Mouse (Mus musculus) regulatory T cell (primary cell): ENCODE results near the gene Med31.

Source experiments
- in situ Hi-C: fragments of 300-600 bp; cut with MboI, MseI; formaldehyde crosslinking; loops from one replicate; pipeline ENCODE4 v1.15.1; 2025; ENCODE audit warnings: high pct_unique_total_duplicates

Gene Med31

DNA sequence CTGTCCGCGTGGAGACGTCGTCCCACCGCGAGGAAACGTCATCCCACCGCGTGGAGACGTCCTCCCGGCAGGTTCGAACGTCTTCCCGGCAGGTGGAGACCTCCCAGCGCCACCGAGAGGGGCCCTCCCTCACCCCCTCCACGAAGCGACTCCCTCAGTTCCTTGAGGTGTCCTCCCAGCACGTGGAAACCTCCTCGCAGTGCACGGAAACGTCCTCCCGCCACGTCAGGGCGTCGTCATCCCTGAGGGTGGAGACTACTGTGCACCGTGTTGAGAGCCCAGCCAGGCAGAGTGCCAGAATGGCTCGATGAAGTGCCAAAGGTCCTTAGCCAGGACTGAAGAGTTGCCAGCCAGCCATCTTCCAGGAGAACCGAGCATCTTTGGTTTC is at the start of gene Med31:
TSS of gene Med31 (minus strand) at position 183 of the 388 bp plus-strand sequence.
- in situ Hi-C loops: loop anchor here (5.0 kb wide), 1 partner anchor 222 kb away; the partner anchor contains the start of gene Ggt6

DNA sequence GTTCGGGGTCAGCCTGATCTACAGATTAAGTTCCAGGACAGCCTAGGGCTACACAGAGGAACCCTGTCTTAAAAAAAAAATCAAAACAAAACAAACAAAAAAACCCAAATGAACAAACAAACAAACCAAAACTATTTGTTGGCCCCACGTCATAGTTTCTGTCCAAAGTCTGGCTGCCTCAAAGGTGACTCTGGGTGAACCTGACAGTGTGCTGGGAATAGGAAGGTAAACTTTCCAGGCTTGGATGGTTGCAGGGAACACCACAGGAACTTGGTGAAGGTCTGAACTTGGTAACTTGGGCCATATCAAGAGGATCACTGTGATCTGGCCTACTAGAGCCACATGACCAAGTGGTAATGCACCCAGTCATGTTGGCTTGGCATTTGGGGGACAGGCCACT is 41.0 kb upstream of the Med31 start:
- in situ Hi-C loops: no loop called here

DNA sequence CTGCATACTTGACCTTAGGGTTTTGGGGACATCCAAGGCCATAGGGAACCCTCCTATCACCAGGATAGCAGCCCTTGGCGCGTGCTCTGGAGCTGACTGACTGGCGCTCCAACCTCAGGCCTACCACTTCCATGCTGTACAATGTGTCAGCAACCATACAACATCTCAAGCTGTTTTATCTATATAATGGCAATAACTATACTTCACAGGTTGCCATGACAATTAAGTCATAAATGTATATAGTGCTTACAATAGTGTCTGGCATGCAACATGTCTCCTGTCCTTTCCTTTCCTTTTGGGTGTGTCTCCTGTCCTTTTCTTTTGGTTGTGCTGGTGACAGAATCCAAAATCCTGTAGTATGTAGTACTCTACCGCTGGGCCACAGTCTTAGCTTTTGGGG is 40.2 kb upstream of the Med31 start:
- in situ Hi-C loops: no loop called here

DNA sequence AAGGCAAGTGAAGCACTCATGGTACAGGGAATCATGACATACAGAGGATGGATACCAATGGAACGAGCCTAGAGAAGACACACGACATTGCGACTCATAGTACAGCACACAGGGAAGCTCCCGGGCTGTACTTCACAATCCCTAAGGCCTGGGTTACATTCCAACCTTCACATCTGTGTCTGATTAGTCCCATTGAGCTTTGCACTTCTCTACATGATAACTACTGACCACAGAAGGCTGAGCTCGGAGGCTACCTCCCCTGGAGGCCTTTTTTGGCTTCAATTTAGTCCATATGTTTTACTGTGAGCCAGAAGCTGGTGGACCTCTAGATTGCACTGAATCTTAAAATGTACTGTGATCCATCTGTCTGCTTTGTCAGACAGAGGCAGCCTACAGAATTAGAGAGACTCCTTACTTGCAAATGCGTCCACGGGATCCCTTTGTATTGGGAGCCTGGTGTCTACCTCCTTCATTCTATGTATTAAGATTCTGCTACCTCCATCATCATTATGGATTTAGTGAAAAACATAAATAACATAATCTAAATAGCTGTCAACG is 29.9 kb upstream of the Med31 start:
- in situ Hi-C loops: loop anchor here (5.0 kb wide), 1 partner anchor 102 kb away; no protein-coding TSS in a partner anchor

DNA sequence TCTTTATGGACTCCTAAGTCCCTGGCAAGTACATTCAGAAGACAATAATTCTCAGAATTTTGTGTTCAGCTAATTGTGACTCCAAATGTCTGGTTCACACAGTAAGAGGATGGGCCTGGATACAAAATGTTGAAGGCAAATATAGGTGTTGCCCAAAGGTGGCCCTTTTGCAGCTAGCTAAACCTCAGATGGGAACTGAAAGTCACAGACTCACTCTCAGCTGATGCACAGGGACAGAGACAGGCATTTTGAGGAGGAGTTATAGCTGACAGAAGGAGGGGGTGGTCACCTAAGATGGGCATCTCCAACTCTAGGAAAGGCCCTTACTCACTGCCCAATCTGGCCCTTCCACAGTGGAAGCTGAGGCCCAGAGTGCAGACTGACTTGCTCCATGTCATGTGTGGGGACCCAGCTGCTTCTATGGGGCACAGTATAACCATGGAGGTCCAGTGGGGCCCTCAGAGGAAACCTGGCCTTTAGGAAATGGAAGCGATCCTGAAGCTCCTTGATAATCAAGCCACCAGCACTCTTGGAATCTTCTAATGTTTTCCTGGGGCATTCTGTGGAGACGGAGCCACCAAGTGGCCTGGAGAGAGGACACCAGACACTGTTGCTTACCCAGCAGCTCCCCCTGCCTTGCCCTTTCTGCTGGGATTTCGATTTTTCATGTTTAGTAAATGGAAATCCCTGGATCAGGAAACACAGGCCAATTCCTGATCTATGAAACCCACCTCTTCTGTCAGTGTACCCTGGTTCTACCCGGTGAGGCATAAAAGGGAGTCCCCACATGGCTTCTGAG is 24.9 kb upstream of the Med31 start:
- in situ Hi-C loops: no loop called here

DNA sequence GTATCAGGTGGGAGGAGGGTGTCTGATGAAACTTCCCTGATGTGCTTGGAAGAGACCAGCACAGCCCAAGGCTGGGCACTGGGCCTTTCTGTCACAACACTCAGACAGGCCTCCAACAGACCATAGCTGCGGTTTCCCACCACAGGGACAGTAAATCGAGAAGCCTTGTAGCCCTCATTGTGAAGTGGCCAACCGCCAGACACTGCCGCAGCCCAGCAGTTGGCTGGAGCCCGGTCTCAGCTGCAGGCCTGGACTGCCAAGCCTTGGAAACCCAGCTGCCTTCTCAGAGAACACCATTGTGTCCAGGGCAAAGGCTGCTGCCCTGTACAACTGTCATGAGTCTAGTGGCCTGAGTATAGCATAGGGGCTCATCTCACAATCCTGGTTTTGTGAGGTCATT is 18.6 kb upstream of the Med31 start:
- in situ Hi-C loops: no loop called here

DNA sequence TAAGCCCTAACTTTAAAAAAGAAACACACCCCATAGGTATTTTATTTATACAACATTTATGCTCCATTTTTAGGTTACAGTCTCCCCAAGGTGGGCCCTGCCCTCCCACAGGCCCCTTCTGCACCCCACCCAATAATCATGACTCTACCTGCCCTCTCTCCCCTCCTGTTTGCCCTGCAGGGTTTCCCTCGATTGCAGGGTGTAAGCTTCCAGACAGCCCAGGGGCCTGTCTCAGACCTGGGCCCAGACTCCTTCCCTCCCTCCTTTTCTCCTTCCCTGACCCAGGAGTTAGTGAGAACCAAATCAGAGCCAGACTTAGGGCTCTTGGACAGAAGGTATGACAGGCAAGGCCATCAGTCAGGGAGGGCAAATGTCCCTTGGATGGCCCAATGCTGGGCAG is 17.6 kb upstream of the Med31 start:
- in situ Hi-C loops: no loop called here

DNA sequence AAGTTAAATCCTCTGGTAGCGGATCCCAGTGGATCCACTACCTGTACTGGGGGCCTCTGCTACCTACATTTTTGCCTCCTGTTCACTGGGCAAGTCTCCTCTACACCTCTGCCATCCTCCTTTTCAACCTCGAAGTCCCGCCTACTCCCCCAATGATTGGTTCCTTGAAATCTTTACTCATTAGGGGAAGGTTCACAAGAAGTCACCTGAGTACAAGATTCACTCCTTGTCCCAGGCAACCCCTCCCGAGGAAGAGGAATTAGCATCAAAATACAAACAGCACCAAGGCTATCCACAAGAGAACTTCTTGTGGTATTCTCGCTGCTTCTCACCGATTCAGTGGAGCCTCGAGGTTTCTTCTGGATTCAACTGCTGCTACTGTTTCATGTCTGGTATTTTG is 16.7 kb upstream of the Med31 start:
- in situ Hi-C loops: no loop called here

DNA sequence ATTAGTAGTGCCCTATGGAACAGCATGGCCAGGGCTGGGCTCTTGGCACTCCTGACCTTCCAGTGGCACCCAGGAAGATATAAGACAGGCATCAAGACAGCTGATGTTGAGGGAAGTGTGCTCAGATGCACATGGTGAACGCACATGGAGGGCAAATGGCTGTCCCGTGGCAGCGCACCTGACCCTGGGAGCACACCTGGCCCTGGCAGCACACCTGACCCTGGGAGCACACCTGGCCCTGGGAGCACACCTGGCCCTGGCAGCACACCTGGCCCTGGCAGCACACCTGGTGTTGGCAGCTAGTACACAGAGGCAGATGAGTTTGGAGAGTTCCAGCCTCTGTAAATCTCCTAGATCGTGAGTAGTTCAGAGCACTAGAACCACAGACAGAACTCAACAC is 13.1 kb upstream of the Med31 start:
- in situ Hi-C loops: no loop called here

DNA sequence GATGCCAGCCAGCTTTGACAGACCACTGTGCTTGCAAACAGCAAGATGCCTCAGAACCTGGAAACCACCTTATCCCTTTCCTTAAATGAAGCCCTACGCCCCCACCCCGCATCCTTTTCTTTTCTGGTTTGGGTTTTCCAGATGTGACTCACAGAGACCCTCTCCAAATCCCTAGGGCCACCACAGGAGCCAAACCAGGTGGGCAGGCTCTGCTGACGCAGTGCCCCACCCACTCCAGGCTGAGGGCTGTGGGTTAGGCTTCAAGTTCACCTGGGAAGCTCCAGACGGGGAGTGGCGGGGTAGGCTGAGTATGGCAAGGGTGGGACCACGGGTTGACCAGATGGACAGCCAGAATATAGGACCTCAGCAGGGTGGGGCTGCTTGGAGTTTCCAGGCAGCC is 11.5 kb upstream of the Med31 start:
- in situ Hi-C loops: no loop called here

DNA sequence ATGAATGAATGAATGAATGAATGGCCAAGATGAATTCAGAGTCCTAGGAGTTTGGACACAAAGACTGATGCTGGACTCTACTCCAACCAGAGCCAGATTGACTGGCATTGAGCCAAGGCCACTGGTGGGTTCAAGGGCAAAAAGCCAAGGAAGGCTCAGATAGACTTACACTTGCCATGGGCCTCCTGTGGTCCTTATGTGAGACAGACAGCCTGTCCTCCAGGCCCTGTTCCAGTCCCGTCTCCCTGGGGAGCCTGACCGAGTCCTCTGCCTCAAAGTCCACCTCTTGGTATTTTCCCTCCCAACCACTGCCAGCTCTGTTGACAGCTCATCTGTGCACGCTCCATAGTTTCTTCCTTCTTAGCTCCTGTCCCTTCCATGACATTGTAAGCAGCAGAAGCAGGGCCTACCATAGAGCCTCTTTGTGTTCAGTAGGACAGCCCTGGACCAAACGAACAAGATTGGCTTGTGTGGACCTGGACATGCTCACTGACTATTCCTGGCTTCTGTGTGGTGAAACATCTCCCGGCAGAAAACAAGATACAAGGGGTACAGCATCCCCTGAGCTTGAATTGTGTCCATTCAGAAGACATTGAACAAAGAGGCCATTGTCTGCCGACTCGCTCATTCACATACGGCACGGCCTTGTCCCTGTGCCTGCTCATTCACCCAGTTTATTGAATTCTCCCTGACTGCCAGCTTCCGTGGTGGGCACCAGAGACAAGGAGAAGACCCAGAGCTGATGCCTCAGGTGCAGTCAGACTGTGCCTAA is 10.8 kb upstream of the Med31 start:
- in situ Hi-C loops: no loop called here

DNA sequence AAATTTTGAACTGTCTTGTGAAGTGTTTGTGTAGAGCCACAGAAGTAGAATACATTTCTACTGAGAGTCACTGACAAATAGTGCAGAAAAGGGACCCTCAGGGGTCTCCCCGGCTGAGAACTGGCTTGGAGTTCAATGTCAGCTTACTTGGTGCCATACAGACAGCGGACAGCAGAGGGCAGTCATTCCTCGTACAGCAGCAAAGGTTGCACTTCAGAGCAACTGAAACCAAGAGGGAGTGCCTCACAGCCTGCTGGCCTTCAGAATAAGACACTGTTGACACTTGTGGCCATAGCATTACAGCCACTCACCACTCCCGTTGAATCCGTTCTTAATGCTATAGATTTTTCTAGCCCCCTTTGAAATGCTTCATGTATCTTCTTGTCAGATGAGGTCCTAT is 9.5 kb upstream of the Med31 start:
- in situ Hi-C loops: no loop called here

DNA sequence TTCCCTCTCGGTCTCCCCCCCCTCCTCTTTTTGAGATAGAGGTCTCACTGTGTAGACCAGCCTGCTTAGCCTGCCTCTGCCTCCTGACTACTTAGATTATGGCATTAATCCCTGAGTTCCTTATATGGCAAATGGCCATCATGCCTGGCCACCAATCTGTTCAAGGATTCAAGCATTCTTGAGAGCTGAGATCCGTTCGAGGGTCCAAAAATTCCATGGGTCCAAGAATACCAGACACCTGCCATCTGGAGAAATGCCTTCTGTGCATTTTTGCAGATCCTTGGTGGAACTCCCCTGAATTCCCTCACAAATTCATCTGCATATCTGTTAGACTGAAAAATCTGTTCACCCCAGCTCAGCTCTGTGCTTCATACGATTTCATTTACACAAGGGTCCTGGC is 8.0 kb upstream of the Med31 start:
- in situ Hi-C loops: no loop called here

DNA sequence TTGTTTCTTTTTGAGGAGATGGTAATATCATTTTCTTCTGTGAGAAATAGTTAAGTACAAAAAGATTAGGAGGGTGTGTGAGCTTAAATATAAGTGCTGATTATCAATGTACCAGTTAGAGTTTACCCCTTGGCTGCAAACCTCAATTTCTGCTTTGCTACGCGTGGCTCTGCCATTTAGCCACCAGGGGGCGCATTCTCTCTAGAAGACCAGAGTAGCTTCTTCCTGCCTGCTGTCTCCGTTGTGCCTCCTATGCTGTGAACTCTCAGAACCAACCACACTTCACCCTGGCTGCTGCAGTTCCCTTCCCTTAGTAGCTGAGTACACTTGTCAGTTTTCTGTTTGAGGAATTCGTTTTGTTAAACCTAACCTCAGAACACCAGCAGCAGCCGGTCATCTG is 5.9 kb upstream of the Med31 start:
- in situ Hi-C loops: no loop called here

DNA sequence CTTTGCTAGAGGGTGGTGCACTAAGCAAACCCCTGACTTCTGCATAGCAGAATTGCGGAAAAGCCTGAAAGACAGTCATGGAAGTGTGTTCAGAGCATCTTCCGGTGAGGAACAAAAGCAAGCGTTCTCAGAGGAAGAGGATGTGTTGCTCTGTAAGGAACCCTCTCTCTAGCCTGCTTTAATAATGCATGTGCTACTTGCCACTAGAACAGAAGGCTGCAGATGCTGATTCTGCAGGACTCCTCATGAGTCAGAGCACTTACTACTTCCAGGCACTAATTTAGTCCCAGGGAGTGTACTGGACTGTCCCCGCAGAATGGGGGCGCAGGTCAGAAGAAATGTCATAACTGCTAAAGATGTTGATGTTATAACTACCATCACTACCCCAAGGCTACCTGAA is 1.7 kb upstream of the Med31 start:
- in situ Hi-C loops: loop anchor here (5.0 kb wide), 1 partner anchor 220 kb away; the partner anchor contains the start of gene Ggt6

DNA sequence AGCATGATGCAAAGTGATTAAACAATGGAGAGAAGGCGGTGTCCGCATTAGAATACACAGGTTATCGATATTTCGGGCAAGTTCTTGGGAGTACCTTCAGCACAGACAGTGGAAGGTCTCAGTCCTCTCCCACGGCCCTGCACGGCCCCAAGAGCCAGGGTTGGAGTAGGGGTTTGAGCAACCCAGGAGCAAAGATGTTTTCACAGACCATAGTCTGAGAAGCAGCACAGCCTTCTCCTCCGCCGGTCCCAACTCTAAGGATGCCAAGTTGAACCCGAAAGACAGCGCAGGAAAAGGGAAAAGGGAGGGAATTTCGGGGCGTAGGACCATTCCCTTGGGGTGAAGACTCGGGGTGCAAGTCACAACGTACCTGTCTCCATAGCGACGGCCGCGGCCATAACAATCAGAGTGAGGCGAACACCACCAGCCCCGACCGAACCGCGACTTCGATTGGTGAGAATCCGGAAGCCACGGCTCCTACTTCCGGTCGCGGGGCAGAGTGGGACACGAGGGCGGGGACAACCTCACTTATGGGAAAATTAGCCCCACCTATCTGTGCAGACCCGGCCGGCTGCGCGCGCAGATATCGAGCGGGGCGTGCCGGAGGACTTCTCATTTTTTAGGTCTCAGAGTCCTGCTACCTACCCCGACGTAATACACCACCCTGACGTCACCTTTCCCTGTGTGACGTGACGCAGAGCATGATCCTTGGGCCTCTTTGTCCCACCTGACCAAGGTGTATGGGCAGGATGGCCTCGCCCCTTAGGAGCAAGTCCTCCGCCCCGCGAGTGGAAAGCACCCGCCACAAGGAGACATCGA is 592 bp downstream of the Med31 start:
- in situ Hi-C loops: loop anchor here (5.0 kb wide), 1 partner anchor 223 kb away; the partner anchor contains the start of gene Ggt6

DNA sequence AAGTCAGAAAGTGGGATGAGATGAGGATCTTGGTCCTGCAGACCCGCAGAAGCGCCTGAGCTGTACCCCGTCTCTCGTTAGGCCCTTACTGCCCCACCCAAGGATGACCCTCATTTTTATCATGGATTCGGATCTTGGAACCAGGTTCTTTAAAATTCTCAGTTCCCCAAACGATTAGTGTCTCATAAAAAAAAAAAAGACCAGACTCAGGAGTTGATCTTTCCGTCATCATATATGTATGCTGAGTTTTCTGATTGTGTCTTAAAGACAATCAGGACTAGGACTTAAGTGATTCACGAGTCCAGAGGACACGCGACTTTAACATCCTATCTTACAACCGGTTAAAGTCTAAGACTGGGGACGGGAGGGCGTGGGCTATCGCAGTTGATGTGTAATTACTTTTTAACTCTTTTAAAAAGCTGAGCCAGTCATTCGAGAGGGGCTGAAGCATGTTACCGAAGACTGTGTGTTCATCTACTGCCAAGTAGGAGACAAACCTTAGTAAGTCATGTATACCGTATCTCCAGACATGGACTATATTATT is 7.5 kb downstream of the Med31 start:
- in situ Hi-C loops: loop anchor here (10.0 kb wide), 1 partner anchor 1213 kb away; no protein-coding TSS in a partner anchor

DNA sequence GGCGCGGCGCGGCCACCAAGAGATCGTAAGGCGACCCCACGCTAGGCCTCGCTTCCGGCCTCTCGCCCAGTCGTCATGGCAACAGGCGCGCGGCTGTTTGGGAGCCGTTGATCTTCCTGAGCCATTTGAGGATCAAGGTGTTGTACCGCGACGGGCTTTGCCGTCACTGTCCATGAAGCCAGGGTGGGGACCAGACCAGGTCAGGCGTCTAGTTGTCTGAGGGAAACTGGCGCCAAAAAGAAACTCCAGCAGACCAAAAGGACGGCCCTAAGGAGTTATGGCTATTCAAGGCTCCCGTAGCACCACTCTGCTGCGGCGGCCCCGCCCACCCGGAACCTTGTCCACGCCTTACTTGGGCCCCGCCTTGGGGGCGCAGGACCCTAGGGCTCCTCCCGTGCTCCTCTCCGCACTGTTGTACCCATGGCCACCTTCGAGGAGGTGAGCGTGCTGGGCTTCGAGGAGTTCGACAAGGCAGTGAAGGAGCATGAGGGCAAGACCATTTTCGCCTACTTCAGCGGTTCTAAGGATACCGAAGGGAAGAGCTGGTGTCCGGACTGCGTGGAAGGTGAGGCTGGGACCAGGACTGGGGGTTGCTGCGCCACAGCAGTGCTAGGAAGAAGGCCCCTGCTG is 8.1 kb downstream of the Med31 start, which contains the start of the genes 4933427D14Rik and Txndc17:
TSS of gene 4933427D14Rik (minus strand) at position 256 of the 630 bp plus-strand sequence.
TSS of gene Txndc17 (plus strand) at position 344 of the 630 bp plus-strand sequence.
- in situ Hi-C loops: loop anchor here (10.0 kb wide), 1 partner anchor 1213 kb away; no protein-coding TSS in a partner anchor

DNA sequence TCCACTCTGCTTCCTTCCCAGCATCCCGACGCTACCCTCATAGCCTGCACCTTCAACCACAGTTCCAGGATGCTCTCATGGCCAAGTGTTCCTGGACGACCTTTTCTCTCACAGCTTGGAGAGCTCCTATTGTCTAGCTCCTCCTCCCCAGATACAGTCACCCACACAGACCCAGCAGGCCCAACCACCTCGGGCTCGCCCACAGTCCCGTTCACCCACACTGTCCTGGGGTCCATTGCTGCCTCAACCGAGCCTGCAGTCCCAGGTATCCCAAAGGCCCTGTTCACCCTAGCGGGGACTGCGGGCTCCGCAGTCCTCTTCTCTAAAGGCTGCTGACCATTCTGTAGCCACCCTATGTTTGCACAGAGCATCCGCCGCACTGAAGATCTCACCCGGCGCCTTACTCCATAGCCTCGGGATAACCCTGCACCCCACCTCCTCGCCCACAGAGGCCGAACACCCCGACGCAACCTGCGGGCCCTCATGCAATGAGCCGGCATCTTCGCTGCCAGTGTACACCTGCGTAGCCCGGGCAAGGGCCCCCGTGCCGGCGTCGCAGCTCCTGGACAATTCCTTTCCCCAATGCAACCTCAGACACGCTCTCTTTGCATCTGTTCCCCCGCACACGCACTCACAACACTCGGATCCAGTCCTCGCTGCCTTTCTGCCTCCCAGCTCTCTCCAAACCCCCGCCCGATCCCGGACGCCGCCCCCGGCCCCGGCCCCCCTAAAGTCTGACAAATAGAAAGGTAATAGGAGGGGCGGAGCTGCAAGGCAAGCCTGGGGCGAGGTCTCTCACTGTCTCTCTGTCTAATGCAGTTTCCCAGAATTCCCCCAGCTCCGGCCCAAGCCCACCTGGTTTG is 8.8 kb downstream of the Med31 start, which contains the start of gene Gm43951:
TSS of gene Gm43951 (minus strand) at position 500 of the 863 bp plus-strand sequence.
- in situ Hi-C loops: loop anchor here (10.0 kb wide), 1 partner anchor 1212 kb away; no protein-coding TSS in a partner anchor
